Mouse (Mus musculus): Measurements from ENCODE around the gene Gm28035.

DNA sequence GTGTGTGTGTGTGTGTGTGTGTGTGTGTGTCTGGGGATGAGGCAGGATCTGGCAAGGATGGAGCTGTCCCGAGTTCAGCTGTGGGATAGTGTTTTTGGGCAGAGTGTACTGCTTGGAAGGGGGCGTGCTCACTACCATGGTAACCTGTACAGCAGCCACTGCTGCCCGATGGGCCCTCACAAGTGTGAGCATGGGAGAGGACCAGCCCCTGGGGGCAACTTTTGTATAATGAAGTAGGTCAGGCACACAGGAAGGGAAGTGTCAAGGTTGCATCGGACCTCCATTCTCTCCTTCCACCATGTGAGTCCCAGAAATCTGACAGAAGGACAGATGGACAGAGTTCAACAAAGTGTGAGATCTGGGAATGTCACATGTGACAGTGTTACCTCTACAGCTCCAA is 7.3 kb downstream of the Gm28035 start:
- TF ChIP-seq POLR2A (IDR thresholded peaks at IDR 0.05; ENCODE audit: borderline replicate concordance, insufficient read depth, low read length): no peak
- TF ChIP-seq CTCF (IDR thresholded peaks at IDR 0.05; ENCODE audit: borderline replicate concordance, insufficient read depth, low read depth, low read length): no peak
